Mouse (Mus musculus) c-Kit-positive CD71-negative TER-119-negative erythroid progenitor cells, embryonic 14.5 days (primary cell): ENCODE measurements around the gene Dkc1.
"Not testable (repeated sequence)": the region's sequence is repeated elsewhere in the genome, so short reads cannot be mapped to it uniquely, and the experiment has no call there.

ENCODE experiments used
- DNase-seq: peaks from one replicate; pipeline ENCODE4 v3.0.0-alpha.2; 2013; ENCODE audit warnings: low read depth

Dkc1 gene

GRCm38 (mm10) chrX:75143124-75143555 lies 47.5 kb downstream of the Dkc1 start:
- not testable (repeated sequence) for DNase-seq

- no peak for DNase-seq
Observed at GRCm38 (mm10) chrX:75148414-75148813, 52.8 kb downstream of the Dkc1 start.

DNA sequence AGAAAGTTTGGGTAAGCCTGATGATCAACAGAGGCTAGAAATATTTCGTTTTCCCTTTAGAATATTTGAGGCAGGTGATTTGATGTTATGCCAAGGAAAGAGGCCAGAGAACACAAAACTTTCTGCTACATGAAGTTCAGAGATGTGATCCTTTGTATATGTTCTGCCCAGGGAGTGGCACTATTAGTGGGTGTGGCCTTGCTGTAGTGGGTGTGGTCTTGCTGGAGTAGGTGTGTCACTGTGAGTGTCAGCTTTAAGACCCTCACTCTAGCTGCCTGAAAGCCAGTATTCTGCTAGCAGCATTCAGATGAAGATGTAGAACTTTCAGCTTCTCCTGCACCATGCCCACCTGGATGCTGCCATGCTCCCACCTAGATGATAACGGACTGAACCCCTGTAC lies 54.6 kb downstream of the Dkc1 start:
- no peak for DNase-seq

GRCm38 (mm10) chrX:75152249-75152648 lies 56.6 kb downstream of the Dkc1 start:
- no peak for DNase-seq

DNA sequence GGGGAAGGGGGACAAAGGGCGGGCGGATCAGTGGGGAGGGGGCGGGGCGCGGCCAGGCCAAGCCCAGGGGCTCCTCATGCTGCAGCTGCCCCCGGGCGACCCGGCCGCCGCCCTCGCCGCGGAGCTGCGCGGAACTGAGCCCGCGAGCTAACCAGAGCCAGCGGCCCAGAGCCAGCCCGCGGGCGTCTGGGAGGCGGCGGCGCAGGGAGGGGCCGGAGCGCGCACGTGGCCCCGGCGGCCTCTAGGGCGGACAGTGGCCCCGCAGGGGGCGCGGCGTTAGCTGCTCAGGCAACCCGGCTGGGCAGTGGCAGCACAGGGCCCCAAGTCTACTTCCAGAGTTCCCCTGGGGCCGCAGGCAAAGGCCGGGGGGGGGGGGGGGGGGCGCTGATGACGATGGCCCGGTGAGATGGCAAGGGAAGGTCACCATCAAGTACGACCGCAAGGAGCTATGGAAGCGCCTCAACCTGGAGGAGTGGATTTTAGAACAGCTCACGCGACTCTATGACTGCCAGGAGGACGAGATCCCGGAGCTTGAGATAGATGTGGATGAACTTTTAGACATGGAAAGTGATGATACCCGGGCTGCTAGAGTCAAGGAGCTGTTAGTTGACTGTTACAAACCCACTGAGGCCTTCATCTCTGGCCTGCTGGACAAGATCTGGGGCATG lies 60.1 kb downstream of the Dkc1 start:
- DNase-seq: no peak
